8 mouse cellular contexts compared by ENCODE assay signal in genomic region chr10:17725037-17725584, GRCm38 (mm10). TPM values are rescaled to one million over a fixed set of nuclear protein-coding genes. Genes with fewer than 3 reads are reported as not detected.
DNase-seq lines count a peak whose midpoint lies in the region; ATAC-seq lines count a peak whose summit lies in the region.

No protein-coding gene starts in this region.

- ATAC-seq in liver, embryonic 12.5 days: no peak

- H3K36me3 ChIP-seq in liver, embryonic 12.5 days: peaks cover 17% of the 10 kb centered on the region; the same call in 1 of the 2 replicates

- DNase-seq in heart, adult 11 months: peak; percentile 57
- no peak for DNase-seq in heart, postnatal 14 days
- peak; percentile 32 for DNase-seq in MN1 (ENCODE audit: low spot score)
- peak; percentile 13 for DNase-seq in heart, adult 8-10 months (ENCODE audit: low spot score)
- DNase-seq in spleen, postnatal 14 days (ENCODE audit: low spot score in 2 of 2): no peak
- no peak for DNase-seq in layer of hippocampus, postnatal 14 days (ENCODE audit: low spot score in 2 of 2)
- DNase-seq in ovary, adult 18-20 months (ENCODE audit: low spot score): no peak

- peak overlapping the region; percentile 91 for H3K4me3 ChIP-seq in liver, embryonic 12.5 days

- peaks cover 61% of the 10 kb centered on the region for H3K4me1 ChIP-seq in liver, embryonic 12.5 days

- intact Hi-C loops in heart, postnatal 14 days (cut with DNase I): loop anchor here (10.0 kb wide), 3 partner anchors 360 to 940 kb away; no protein-coding TSS in a partner anchor

- peak overlapping the region; percentile 95 for H3K9ac ChIP-seq in liver, embryonic 12.5 days

- 25% methylated on average over 8 of the region's 8 CpGs for whole genome bisulfite sequencing in liver, embryonic 12.5 days (ENCODE audit: insufficient replicate concordance)

- no peak overlapping the region; the same call in 1 of the 2 replicates for H3K27ac ChIP-seq in liver, embryonic 12.5 days

- no peaks in the 10 kb centered on the region for H3K27me3 ChIP-seq in liver, embryonic 12.5 days (replicated peaks)

- peak overlapping the region; percentile 97 for H3K4me2 ChIP-seq in liver, embryonic 12.5 days

- no peaks in the 10 kb centered on the region for H3K9me3 ChIP-seq in liver, embryonic 12.5 days (replicated peaks)

RNA-seq across cellular contexts. Expression of gene Cited2, which starts 2.1 kb away (rescaled TPM):
- total RNA-seq in heart, postnatal 14 days (2021): 10 to 100 TPM; 34.2 to 39.6 TPM
- total RNA-seq in heart, adult 8-10 months (2022): 10 to 100 TPM; 35.4 to 53.6 (median 45.5) TPM
- polyA plus RNA-seq in liver, embryonic 12.5 days (2016; fragmentation: Nextera tagmentation; extraction: Ambion mirVana): 35.3 and 36.7 TPM in 2 replicates
- 10 to 100 TPM; 35.7 to 36.8 TPM for total RNA-seq in layer of hippocampus, postnatal 14 days (2021)

Comparison
In these comparisons a context has a peak if more than half of its experiments do, and no peak if none do; other contexts are left out.
1. DNase-seq: peak in heart, adult 11 months (single experiment), MN1 (single experiment) and heart, adult 8-10 months (single experiment); none in heart, postnatal 14 days (0 of 2), spleen, postnatal 14 days (0 of 2), layer of hippocampus, postnatal 14 days (0 of 2) and ovary, adult 18-20 months (single experiment).